Mouse (Mus musculus) yolk sac, embryonic 10.5 days (tissue): ENCODE measurements around the gene Ydjc.
A peak's percentile ranks its signal among the peaks of the same experiment; 100 is the strongest.
"Not testable (repeated sequence)": the region's sequence is repeated elsewhere in the genome, so short reads cannot be mapped to it uniquely, and the experiment has no call there.

Experiments
- DNase-seq: peaks from one replicate; pipeline ENCODE4 v3.0.0-alpha.2; 2017; ENCODE audit warnings: low spot score

The Ydjc gene

GRCm38 (mm10) chr16:17154346-17154745, 9.9 kb downstream of the Ydjc start:
- no peak for DNase-seq

GRCm38 (mm10) chr16:17165478-17165877, 21.1 kb downstream of the Ydjc start:
- not testable (repeated sequence) for DNase-seq

- no peak for DNase-seq
Measured at GRCm38 (mm10) chr16:17167179-17167578, 22.8 kb downstream of the Ydjc start.

GRCm38 (mm10) chr16:17168049-17168448, 23.6 kb downstream of the Ydjc start:
- DNase-seq, result no peak

GRCm38 (mm10) chr16:17175765-17176164, 31.3 kb downstream of the Ydjc start:
- no peak for DNase-seq

GRCm38 (mm10) chr16:17177623-17178170, 33.3 kb downstream of the Ydjc start:
- DNase-seq, result no peak

GRCm38 (mm10) chr16:17179706-17180105, 35.3 kb downstream of the Ydjc start:
- no peak for DNase-seq

- DNase-seq, result no peak
Measured at GRCm38 (mm10) chr16:17181382-17181781, 37.0 kb downstream of the Ydjc start.

GRCm38 (mm10) chr16:17182136-17182535, 37.7 kb downstream of the Ydjc start:
- DNase-seq, result no peak

- no peak for DNase-seq
Measured at GRCm38 (mm10) chr16:17183003-17183402, 38.6 kb downstream of the Ydjc start.

GRCm38 (mm10) chr16:17185475-17185874, 41.1 kb downstream of the Ydjc start:
- DNase-seq, result no peak

- DNase-seq, result no peak
Measured at GRCm38 (mm10) chr16:17193823-17194222, 49.4 kb downstream of the Ydjc start.

GRCm38 (mm10) chr16:17200121-17200952, 55.9 kb downstream of the Ydjc start:
- DNase-seq, result no peak

- peak; percentile 89 for DNase-seq
Measured at GRCm38 (mm10) chr16:17200953-17201707, 56.7 kb downstream of the Ydjc start.

GRCm38 (mm10) chr16:17201977-17202376, 57.6 kb downstream of the Ydjc start:
- no peak for DNase-seq

- no peak for DNase-seq
Measured at GRCm38 (mm10) chr16:17202549-17202948, 58.1 kb downstream of the Ydjc start, which contains the start of gene Ube2l3. TSS of gene Ube2l3 (minus strand) at chr16:17202649.

GRCm38 (mm10) chr16:17204990-17205389, 60.6 kb downstream of the Ydjc start:
- no peak for DNase-seq

GRCm38 (mm10) chr16:17208389-17209361, 64.3 kb downstream of the Ydjc start, which contains the start of gene Rimbp3:
TSS of gene Rimbp3 (plus strand) at chr16:17208603.
- peak; percentile 85 for DNase-seq

GRCm38 (mm10) chr16:17209404-17209960, 65.1 kb downstream of the Ydjc start:
- no peak for DNase-seq
